Mouse (Mus musculus): ENCODE results near the gene Prph2. TPM values are rescaled to one million over a fixed set of nuclear protein-coding genes. Genes with fewer than 3 reads are reported as not detected.

Prph2 gene
- polyA plus RNA-seq, 2 experiments = not detected

DNA sequence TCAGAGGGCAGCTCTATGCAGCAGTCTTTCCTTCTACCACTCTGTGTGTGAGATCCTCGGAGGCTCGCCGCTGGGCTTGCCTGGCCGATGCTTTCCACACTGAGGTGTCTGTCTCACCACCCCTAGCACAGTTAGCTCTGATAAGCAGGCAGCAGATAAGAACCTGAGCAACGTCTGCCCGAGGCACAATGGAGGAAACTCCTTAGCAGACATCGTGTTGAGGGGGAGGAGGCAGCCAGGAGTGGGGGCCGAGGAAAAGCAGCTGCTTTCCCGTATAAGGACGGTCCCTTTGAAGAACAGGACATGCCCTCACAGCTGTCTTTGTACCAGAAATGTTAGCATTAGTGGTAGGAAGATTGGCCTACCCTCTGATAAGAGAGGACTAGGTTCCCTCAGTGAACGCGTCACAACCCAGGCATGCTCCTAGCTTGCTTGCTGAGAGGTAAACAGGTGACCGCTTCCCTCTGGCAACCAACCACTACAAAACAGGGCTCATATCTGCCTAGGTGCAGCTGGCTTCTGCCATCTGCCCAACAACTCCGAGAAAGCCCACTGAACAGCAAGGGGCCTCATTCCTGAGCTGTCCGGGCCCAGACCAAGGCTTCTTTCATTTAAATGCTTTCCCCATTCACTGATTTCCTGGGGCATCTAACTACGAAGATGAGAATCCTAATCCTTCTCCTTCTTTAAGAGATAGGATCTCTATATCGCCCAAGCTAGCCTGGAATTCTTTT is 24.2 kb upstream of the Prph2 start:
- H3K27ac ChIP-seq (replicated peaks; ENCODE audit: low read depth, low read length) = no peak overlapping the region
- DNase-seq (ENCODE audit: low spot score) (no peak), ATAC-seq (ENCODE audit: low FRiP score, low read depth) (no peak)
- H3K36me3 ChIP-seq (ENCODE audit: control insufficient read depth, insufficient read depth, low read length) = no peaks in the 10 kb centered on the region
- 42% methylated on average over 17 of the region's 17 CpGs for WGBS
- no peak overlapping the region for H3K4me3 ChIP-seq (replicated peaks; ENCODE audit: low read length)
- no peaks in the 10 kb centered on the region for H3K27me3 ChIP-seq (ENCODE audit: control insufficient read depth, insufficient read depth, low read length)
- no peak for TF ChIP-seq POLR2A (IDR thresholded peaks at IDR 0.05; ENCODE audit: borderline replicate concordance, extremely low read depth, insufficient read depth, insufficient read length)
- no peak overlapping the region for H3K4me2 ChIP-seq (replicated peaks; ENCODE audit: low read depth, low read length, severe bottlenecking)
- H3K4me1 ChIP-seq (ENCODE audit: control insufficient read depth, insufficient read depth, low read length) = 0 out of 2 replicates have a peak, but pooled peaks cover 5% of the 10 kb centered on the region
- H3K9ac ChIP-seq (ENCODE audit: low read depth, low read length, severe bottlenecking) = no peak overlapping the region
- H3K9me3 ChIP-seq (ENCODE audit: control insufficient read depth, low read length) = no peaks in the 10 kb centered on the region

GRCm38 (mm10) chr17:46888511-46889212 is 21.6 kb upstream of the Prph2 start:
- peak overlapping the region; percentile 81 for H3K9ac ChIP-seq (ENCODE audit: low read depth, low read length, severe bottlenecking)
- H3K27me3 ChIP-seq (ENCODE audit: control insufficient read depth, insufficient read depth, low read length) = no peaks in the 10 kb centered on the region
- H3K36me3 ChIP-seq (ENCODE audit: control insufficient read depth, insufficient read depth, low read length) = no peaks in the 10 kb centered on the region
- H3K9me3 ChIP-seq (ENCODE audit: control insufficient read depth, low read length) = no peaks in the 10 kb centered on the region
- WGBS = 33% methylated on average over 16 of the region's 16 CpGs
- DNase-seq (ENCODE audit: low spot score) (peak; percentile 54), ATAC-seq (ENCODE audit: low FRiP score, low read depth) (no peak)
- H3K27ac ChIP-seq (replicated peaks; ENCODE audit: low read depth, low read length) = peak overlapping the region; percentile 98
- peak overlapping the region; percentile 91 for H3K4me3 ChIP-seq (replicated peaks; ENCODE audit: low read length)
- H3K4me1 ChIP-seq (ENCODE audit: control insufficient read depth, insufficient read depth, low read length) = peaks cover 22% of the 10 kb centered on the region
- TF ChIP-seq POLR2A (IDR thresholded peaks at IDR 0.05; ENCODE audit: borderline replicate concordance, extremely low read depth, insufficient read depth, insufficient read length) = no peak
- peak overlapping the region; percentile 64 for H3K4me2 ChIP-seq (replicated peaks; ENCODE audit: low read depth, low read length, severe bottlenecking)

- DNase-seq (ENCODE audit: low spot score) (peak; percentile 72), ATAC-seq (ENCODE audit: low FRiP score, low read depth) (peak; percentile 28)
- H3K9ac ChIP-seq (ENCODE audit: low read depth, low read length, severe bottlenecking) = peak overlapping the region; percentile 81
- H3K4me3 ChIP-seq (replicated peaks; ENCODE audit: low read length) = peak overlapping the region; percentile 91
- peak overlapping the region; percentile 64 for H3K4me2 ChIP-seq (replicated peaks; ENCODE audit: low read depth, low read length, severe bottlenecking)
- peak overlapping the region; percentile 98 for H3K27ac ChIP-seq (replicated peaks; ENCODE audit: low read depth, low read length)
- no peaks in the 10 kb centered on the region; the same call in 1 of the 2 replicates for H3K36me3 ChIP-seq (ENCODE audit: control insufficient read depth, insufficient read depth, low read length)
- H3K4me1 ChIP-seq (ENCODE audit: control insufficient read depth, insufficient read depth, low read length) = peaks cover 22% of the 10 kb centered on the region
- peak; percentile 47; the same call in 1 of the 2 replicates for TF ChIP-seq POLR2A (IDR thresholded peaks at IDR 0.05; ENCODE audit: borderline replicate concordance, extremely low read depth, insufficient read depth, insufficient read length)
- H3K9me3 ChIP-seq (ENCODE audit: control insufficient read depth, low read length) = no peaks in the 10 kb centered on the region
- H3K27me3 ChIP-seq (ENCODE audit: control insufficient read depth, insufficient read depth, low read length) = no peaks in the 10 kb centered on the region
- WGBS = under 1% methylated on average over 39 of the region's 44 CpGs
Observed at GRCm38 (mm10) chr17:46889450-46890084, 20.7 kb upstream of the Prph2 start.

DNA sequence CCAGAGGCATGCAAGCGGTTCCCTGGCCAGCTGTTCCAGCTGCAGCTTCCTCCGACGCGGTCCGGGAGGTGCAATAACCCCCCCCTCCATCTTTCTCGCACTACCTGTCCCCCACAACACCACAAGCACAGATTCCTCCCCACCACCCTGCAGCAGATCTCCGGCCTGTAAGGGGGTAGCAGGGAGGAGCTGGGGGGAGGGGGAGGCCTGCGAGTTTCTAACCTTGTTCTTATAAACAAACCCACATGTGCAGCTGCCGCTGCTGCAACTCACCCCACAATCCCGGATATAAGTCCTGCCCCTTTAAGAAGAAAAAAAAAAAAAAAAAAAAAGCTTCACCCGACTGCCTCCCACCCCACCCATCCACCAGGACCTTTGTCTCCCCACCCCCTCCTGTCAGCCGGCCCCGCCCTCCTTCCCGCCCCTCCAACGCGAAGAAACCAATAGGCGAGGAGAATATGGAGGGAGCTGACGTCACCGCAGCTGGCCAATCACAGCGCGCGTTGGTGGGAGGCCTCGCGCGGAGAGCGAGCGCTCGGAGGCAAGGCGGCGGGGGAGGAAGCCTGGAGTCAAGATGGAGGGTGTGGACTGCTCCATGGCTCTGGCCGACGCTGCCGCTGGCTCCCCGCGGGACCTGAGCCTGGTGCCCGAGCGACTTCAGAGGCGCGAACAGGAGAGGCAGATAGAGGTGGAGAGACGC is 20.0 kb upstream of the Prph2 start, which contains the start of gene Tbcc:
Tbcc (plus strand) TSS at position 569 of the 700 bp plus-strand sequence.
- TF ChIP-seq POLR2A (IDR thresholded peaks at IDR 0.05; ENCODE audit: borderline replicate concordance, extremely low read depth, insufficient read depth, insufficient read length) = peak; percentile 90; the same call in 1 of the 2 replicates
- peak; percentile 92 for ATAC-seq (ENCODE audit: low FRiP score, low read depth)
- Histone ChIP-seq H3K27me3 (ENCODE audit: control insufficient read depth, insufficient read depth, low read length) (no peaks in the 10 kb centered on the region), H3K9me3 (ENCODE audit: control insufficient read depth, low read length) (no peaks in the 10 kb centered on the region), H3K9ac (ENCODE audit: low read depth, low read length, severe bottlenecking) (peak within 1 kb of the TSS; percentile 84), H3K4me1 (ENCODE audit: control insufficient read depth, insufficient read depth, low read length) (peaks cover 22% of the 10 kb centered on the region), H3K4me2 (replicated peaks; ENCODE audit: low read depth, low read length, severe bottlenecking) (peak within 1 kb of the TSS; percentile 85), H3K36me3 (ENCODE audit: control insufficient read depth, insufficient read depth, low read length) (no peaks in the 10 kb centered on the region; the same call in 1 of the 2 replicates), H3K27ac (replicated peaks; ENCODE audit: low read depth, low read length) (peak within 1 kb of the TSS; percentile 98), H3K4me3 (replicated peaks; ENCODE audit: low read length) (peak within 1 kb of the TSS; percentile 91)
- DNase-seq (ENCODE audit: low spot score) = peak; percentile 97
- under 1% methylated on average over 37 of the region's 40 CpGs for WGBS

Measured in limb, embryonic 14.5 days (tissue).